Mouse (Mus musculus): ENCODE measurements around the gene Apoc2.

DNA sequence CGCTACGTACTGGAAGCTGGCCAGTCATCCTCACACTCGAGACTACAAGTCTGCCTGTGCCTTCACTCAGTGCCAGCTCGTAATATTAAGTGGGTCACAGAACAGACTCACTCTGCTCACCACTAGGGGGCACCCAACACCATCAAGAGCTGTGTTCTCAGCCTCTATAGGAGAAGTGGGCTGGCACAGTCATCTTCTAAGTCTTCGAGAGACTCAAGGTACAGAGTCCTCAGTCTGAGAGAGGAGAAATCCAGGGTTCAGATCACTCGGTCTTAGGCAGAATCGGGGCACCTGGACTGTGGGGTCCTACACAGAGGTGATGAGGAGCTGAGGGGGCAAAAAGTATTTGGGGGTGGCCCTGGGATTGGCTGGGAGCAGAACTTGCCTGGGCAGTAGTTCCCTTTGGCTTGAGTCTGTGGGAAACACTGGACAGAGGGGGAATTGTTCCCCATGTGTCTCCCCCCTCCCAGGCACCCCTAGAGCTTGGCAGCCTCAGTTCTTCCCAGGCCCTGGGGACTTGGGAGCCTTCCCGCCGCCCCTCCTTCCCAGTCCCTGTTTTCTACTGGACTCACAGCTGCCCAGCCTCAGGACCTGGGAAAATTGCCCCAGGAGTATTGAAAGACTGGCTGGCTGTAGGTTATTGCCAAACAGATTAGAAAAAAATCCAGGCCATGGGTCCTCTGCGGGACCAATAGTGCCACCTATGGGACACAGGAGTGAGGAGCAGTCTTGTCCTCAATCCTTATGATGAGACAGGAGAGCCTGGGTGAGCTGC lies 8.6 kb downstream of the Apoc2 start:
- TF ChIP-seq CTCF (IDR thresholded peaks at IDR 0.05; ENCODE audit: control insufficient read depth, insufficient read depth, insufficient replicate concordance, low read depth, low read length) (peak; percentile 77; the same call in 1 of the 2 replicates), POLR2A (IDR thresholded peaks at IDR 0.05; ENCODE audit: control insufficient read depth, low read depth, low read length) (no peak)

All from testis, adult 2 months (tissue).